In genomic region chr1:131119026-131119425, GRCm38 (mm10) we compare ENCODE assay signal across 9 mouse cellular contexts. TPM values are rescaled to one million over a fixed set of nuclear protein-coding genes. Genes with fewer than 3 reads are reported as not detected.
A peak's percentile ranks its signal among the peaks of the same experiment; 100 is the strongest.
DNase-seq lines count a peak whose midpoint lies in the region; ATAC-seq and TF ChIP-seq lines count a peak whose summit lies in the region.
"Had no signal": no experiment of that assay in that cellular context is flagged by ENCODE, and none has a peak within 500 bp of the region (broad histone marks: within the 10 kb centered on the region; RNA-seq: fewer than 3 reads in every experiment).

No protein-coding gene starts in this region.

- DNase-seq in heart, postnatal 4 days = peak; percentile 41
- DNase-seq in MEL (ENCODE audit: low read depth, low spot score) = peak; percentile 66
- DNase-seq in kidney, postnatal 4 days = peak; percentile 48 to 58
- peak; percentile 27 for DNase-seq in retina, embryonic 14.5 days (ENCODE audit: low spot score)
- no peak for DNase-seq in gastrocnemius, adult 8-10 months (ENCODE audit: low spot score in 2 of 2)
- no peak for DNase-seq in hindbrain, embryonic 11.5 days (ENCODE audit: low spot score)
- DNase-seq in frontal cortex, postnatal 14 days (ENCODE audit: low spot score in 2 of 2) = no peak

- no peaks in the 10 kb centered on the region for H3K79me2 ChIP-seq in MEL (ENCODE audit: control insufficient read depth, insufficient read depth, low read length, poor library complexity)

- H3K9me3 ChIP-seq in heart, embryonic 12.5 days (replicated peaks) = no peaks in the 10 kb centered on the region
- no peaks in the 10 kb centered on the region for H3K9me3 ChIP-seq in MEL (replicated peaks; ENCODE audit: insufficient read depth, low read length)
- no peaks in the 10 kb centered on the region for H3K9me3 ChIP-seq in hindbrain, embryonic 11.5 days (ENCODE audit: control insufficient read depth, low read length)
- H3K9me3 ChIP-seq: stomach, embryonic 15.5 days had no signal

- H3K9ac ChIP-seq in heart, embryonic 12.5 days = no peak overlapping the region
- H3K9ac ChIP-seq in MEL (ENCODE audit: control insufficient read depth, low read depth, low read length, poor library complexity, severe bottlenecking) = no peak overlapping the region
- H3K9ac ChIP-seq in hindbrain, embryonic 11.5 days (ENCODE audit: low read depth, low read length) = no peak overlapping the region
- H3K9ac ChIP-seq: stomach, embryonic 15.5 days had no signal

- 66% methylated on average over 2 of the region's 2 CpGs for WGBS in heart, embryonic 12.5 days
- WGBS in hindbrain, embryonic 11.5 days = 62% methylated on average over 2 of the region's 2 CpGs

- no peak for ATAC-seq in heart, embryonic 12.5 days (ENCODE audit: insufficient number of reproducible peaks, low FRiP score)
- no peak for ATAC-seq in hindbrain, embryonic 11.5 days (ENCODE audit: low FRiP score)

- no peaks in the 10 kb centered on the region for H3K36me3 ChIP-seq in heart, embryonic 12.5 days
- peaks cover 0 to 7% of the 10 kb centered on the region in 2 experiments; a peak in 2 of 4 replicates for H3K36me3 ChIP-seq in MEL (ENCODE audit: control insufficient read depth in 1 of 2, insufficient read depth in 2 of 2, low read length in 2 of 2)
- no peaks in the 10 kb centered on the region for H3K36me3 ChIP-seq in hindbrain, embryonic 11.5 days (ENCODE audit: control insufficient read depth, insufficient read depth, low read length)
- H3K36me3 ChIP-seq: stomach, embryonic 15.5 days had no signal

- no peak for TF ChIP-seq EP300 in MEL (IDR thresholded peaks at IDR 0.05; ENCODE audit: low read depth in 1 of 2, low read length in 2 of 2)

- H3K4me3 ChIP-seq in heart, embryonic 12.5 days = no peak overlapping the region
- H3K4me3 ChIP-seq in MEL (ENCODE audit: control insufficient read depth in 1 of 2, insufficient read depth in 1 of 2, low read depth in 2 of 2, low read length in 2 of 2) = peak overlapping the region in 1 of 2 experiments; percentile 20; a peak in 2 of 4 replicates
- H3K4me3 ChIP-seq in hindbrain, embryonic 11.5 days (ENCODE audit: low read depth, low read length) = no peak overlapping the region
- H3K4me3 ChIP-seq: stomach, embryonic 15.5 days had no signal

- TF ChIP-seq RAD21 in MEL (IDR thresholded peaks at IDR 0.05; ENCODE audit: low read depth, low read length) = peak; percentile 75

- H3K27me3 ChIP-seq in heart, embryonic 12.5 days (replicated peaks) = no peaks in the 10 kb centered on the region
- H3K27me3 ChIP-seq in MEL (ENCODE audit: control insufficient read depth in 1 of 2, insufficient read depth in 2 of 2, low read length in 2 of 2) = no peaks in the 10 kb centered on the region
- no peaks in the 10 kb centered on the region; the same call in 1 of the 2 replicates for H3K27me3 ChIP-seq in hindbrain, embryonic 11.5 days (ENCODE audit: control insufficient read depth, insufficient read depth, low read length)
- H3K27me3 ChIP-seq: stomach, embryonic 15.5 days had no signal

- H3K27ac ChIP-seq in heart, embryonic 12.5 days (ENCODE audit: poor library complexity, severe bottlenecking) = no peak overlapping the region
- H3K27ac ChIP-seq in MEL (ENCODE audit: control insufficient read depth, low read depth, low read length) = no peak overlapping the region
- no peak overlapping the region for H3K27ac ChIP-seq in hindbrain, embryonic 11.5 days (ENCODE audit: low read depth, low read length)
- H3K27ac ChIP-seq: stomach, embryonic 15.5 days had no signal

- H3K4me1 ChIP-seq in heart, embryonic 12.5 days (replicated peaks) = peaks cover 45% of the 10 kb centered on the region
- H3K4me1 ChIP-seq in MEL (ENCODE audit: control insufficient read depth in 1 of 2, insufficient read depth in 2 of 2, low read length in 2 of 2) = peaks cover 2 to 9% of the 10 kb centered on the region in 2 experiments; a peak in 3 of 4 replicates
- H3K4me1 ChIP-seq in hindbrain, embryonic 11.5 days (replicated peaks; ENCODE audit: control insufficient read depth, insufficient read depth, low read length) = no peaks in the 10 kb centered on the region; the same call in 1 of the 2 replicates

- H3K4me2 ChIP-seq in heart, embryonic 12.5 days = no peak overlapping the region
- no peak overlapping the region for H3K4me2 ChIP-seq in hindbrain, embryonic 11.5 days (replicated peaks; ENCODE audit: low read depth, low read length)
- H3K4me2 ChIP-seq: stomach, embryonic 15.5 days had no signal

- peak; percentile 62 to 78 (median 70) for TF ChIP-seq CTCF in MEL (IDR thresholded peaks at IDR 0.05 in 2 of 3, conservative IDR thresholded peaks at IDR 0.05 in 1 of 3; ENCODE audit: control insufficient read depth in 1 of 3, insufficient read depth in 1 of 3, low read depth in 2 of 3, low read length in 3 of 3, poor library complexity in 1 of 3, severe bottlenecking in 1 of 3)

- no peak for TF ChIP-seq POLR2A in MEL (IDR thresholded peaks at IDR 0.05; ENCODE audit: control insufficient read depth in 1 of 2, insufficient read depth in 1 of 2, low read depth in 1 of 2, low read length in 2 of 2, poor library complexity in 1 of 2)

TF ChIP-seq in MEL, 35 proteins besides CTCF, POLR2A, EP300 and RAD21:
- TF ChIP-seq ZC3H11A (IDR thresholded peaks at IDR 0.05; ENCODE audit: low read depth, low read length) (peak; percentile 74), CHD2 (IDR thresholded peaks at IDR 0.05; ENCODE audit: low read length) (no peak), MAZ (IDR thresholded peaks at IDR 0.05; ENCODE audit: low read depth, low read length) (0 out of 2 replicates have a peak, but pooled peaks have one; percentile 43), TBP (IDR thresholded peaks at IDR 0.05; ENCODE audit: low read depth, low read length) (no peak), SMC3 (IDR thresholded peaks at IDR 0.05; ENCODE audit: low read depth, low read length) (peak; percentile 86)

RNA-seq across cellular contexts. Expression of gene Dyrk3, which starts 19.1 kb away (rescaled TPM):
- total RNA-seq in heart, postnatal 4 days (2021) = 1 to 10 TPM; 1.2 to 1.7 TPM
- 6.5 and 8.8 TPM in 2 replicates for polyA plus RNA-seq in heart, embryonic 12.5 days (2016; fragmentation: Nextera tagmentation; extraction: Ambion mirVana)
- 7.9 and 8.6 TPM in 2 replicates for total RNA-seq in MEL (2012; rRNA removed)
- 10 to 100 TPM in 1 of 2 experiments, not detected in 1; 11.8 TPM for polyA plus RNA-seq in MEL (2012; ENCODE audit: insufficient read depth in 1 of 2, insufficient read length in 2 of 2, low read depth in 1 of 2, low replicate concordance in 2 of 2, missing spikeins in 1 of 2)
- not detected for total RNA-seq in gastrocnemius, adult 8-10 months (2022)
- polyA plus RNA-seq in hindbrain, embryonic 11.5 days (2014; fragmentation: Nextera tagmentation; extraction: Ambion mirVana) = 10.6 and 11.6 TPM in 2 replicates

RNA-seq across cellular contexts. Expression of gene Mapkapk2, which starts 21.4 kb away (rescaled TPM):
- total RNA-seq in heart, postnatal 4 days (2021) = 100 to 1,000 TPM; 206 to 226 TPM
- 89.1 and 93.0 TPM in 2 replicates for polyA plus RNA-seq in heart, embryonic 12.5 days (2016; fragmentation: Nextera tagmentation; extraction: Ambion mirVana)
- total RNA-seq in MEL (2012; rRNA removed) = 51.7 and 53.2 TPM in 2 replicates
- 10 to 100 TPM in 1 of 2 experiments, not detected in 1; 85.4 TPM for polyA plus RNA-seq in MEL (2012; ENCODE audit: insufficient read depth in 1 of 2, insufficient read length in 2 of 2, low read depth in 1 of 2, low replicate concordance in 2 of 2, missing spikeins in 1 of 2)
- 100 to 1,000 TPM; 215 to 257 (median 231) TPM for total RNA-seq in gastrocnemius, adult 8-10 months (2022)
- 39.8 and 43.7 TPM in 2 replicates for polyA plus RNA-seq in hindbrain, embryonic 11.5 days (2014; fragmentation: Nextera tagmentation; extraction: Ambion mirVana)

RNA-seq across cellular contexts. Expression of gene Eif2d, which starts 34.0 kb away (rescaled TPM):
- total RNA-seq in heart, postnatal 4 days (2021) = 10 to 100 TPM; 36.7 to 37.1 TPM
- 45.8 and 51.8 TPM in 2 replicates for polyA plus RNA-seq in heart, embryonic 12.5 days (2016; fragmentation: Nextera tagmentation; extraction: Ambion mirVana)
- 29.3 and 31.0 TPM in 2 replicates for total RNA-seq in MEL (2012; rRNA removed)
- 10 to 100 TPM in 1 of 2 experiments, not detected in 1; 43.6 TPM for polyA plus RNA-seq in MEL (2012; ENCODE audit: insufficient read depth in 1 of 2, insufficient read length in 2 of 2, low read depth in 1 of 2, low replicate concordance in 2 of 2, missing spikeins in 1 of 2)
- total RNA-seq in gastrocnemius, adult 8-10 months (2022) = 10 to 100 TPM; 27.9 to 30.4 (median 29.3) TPM
- 53.3 and 54.4 TPM in 2 replicates for polyA plus RNA-seq in hindbrain, embryonic 11.5 days (2014; fragmentation: Nextera tagmentation; extraction: Ambion mirVana)

Comparison
In these comparisons a context has a peak if more than half of its experiments do, and no peak if none do; other contexts are left out.
1. DNase-seq: peak in heart, postnatal 4 days (single experiment), MEL (single experiment), kidney, postnatal 4 days (2 of 2) and retina, embryonic 14.5 days (single experiment); none in gastrocnemius, adult 8-10 months (0 of 2), hindbrain, embryonic 11.5 days (single experiment) and frontal cortex, postnatal 14 days (0 of 2).